Mouse (Mus musculus) myocyte (in vitro differentiated cells): Measurements from ENCODE around the gene Ghrl. TPM values are rescaled to one million over a fixed set of nuclear protein-coding genes. Genes with fewer than 3 reads are reported as not detected.

ENCODE experiments used
- H3K27me3 ChIP-seq: one replicate; pipeline ENCODE4 v1.6.1; 2011; ENCODE audit not compliant: control insufficient read depth, insufficient read depth, insufficient read length
- H3K36me3 ChIP-seq: one replicate; pipeline ENCODE4 v1.6.1; 2011; ENCODE audit not compliant: control insufficient read depth, insufficient read depth
- H3K4me2 ChIP-seq: one replicate; pipeline ENCODE4 v1.6.1; 2011; ENCODE audit warnings: low read depth, control low read depth
- H3K4me3 ChIP-seq: one replicate; pipeline ENCODE4 v1.5.1; 2011; ENCODE audit warnings: mild to moderate bottlenecking, control low read depth, moderate library complexity
- H3K79me2 ChIP-seq: one replicate; pipeline ENCODE4 v1.6.1; 2011; ENCODE audit not compliant: control insufficient read depth, insufficient read depth
- H3ac ChIP-seq: one replicate; pipeline ENCODE4 v1.6.1; 2011; ENCODE audit not compliant: control insufficient read depth, insufficient read length
- CEBPB ChIP-seq: IDR thresholded peaks from 2 replicates; pipeline ENCODE4 v1.6.1; 2011; ENCODE audit warnings: mild to moderate bottlenecking, moderate library complexity; ENCODE audit not compliant: poor library complexity, insufficient read depth, severe bottlenecking
- E2F4 ChIP-seq: IDR thresholded peaks from one replicate; pipeline ENCODE4 v1.6.1; 2011; ENCODE audit warnings: mild to moderate bottlenecking, control low read depth, moderate library complexity; ENCODE audit not compliant: insufficient read depth
- MAX ChIP-seq: IDR thresholded peaks from one replicate; pipeline ENCODE4 v1.6.1; 2011; ENCODE audit warnings: low read depth, mild to moderate bottlenecking, control low read depth
- MYOD1 ChIP-seq, 3 experiments: IDR thresholded peaks; one replicate each; pipeline ENCODE4 v1.6.1; 2011; ENCODE audit warnings: control low read depth in 2 of 3, low read depth in 2 of 3, mild to moderate bottlenecking in 2 of 3, moderate library complexity in 1 of 3; ENCODE audit not compliant: insufficient read length in 2 of 3, control insufficient read depth in 1 of 3
- MYOG ChIP-seq, 3 experiments: IDR thresholded peaks; one replicate each; pipeline ENCODE4 v1.6.1; 2011; ENCODE audit warnings: control low read depth in 2 of 3, low read depth in 2 of 3, mild to moderate bottlenecking in 2 of 3; ENCODE audit not compliant: insufficient read length in 2 of 3, control insufficient read depth in 1 of 3, insufficient read depth in 1 of 3
- POLR2A ChIP-seq: IDR thresholded peaks from one replicate; pipeline ENCODE4 v1.6.1; 2011; ENCODE audit warnings: low read depth, mild to moderate bottlenecking, control low read depth, moderate library complexity; ENCODE audit not compliant: insufficient read length
- POLR2AphosphoS2 ChIP-seq: IDR thresholded peaks from one replicate; pipeline ENCODE4 v1.6.1; 2011; ENCODE audit warnings: low read depth, control low read depth; ENCODE audit not compliant: insufficient read length
- REST ChIP-seq: IDR thresholded peaks from one replicate; pipeline ENCODE4 v1.6.1; 2011; ENCODE audit warnings: mild to moderate bottlenecking, control low read depth, moderate library complexity; ENCODE audit not compliant: insufficient read depth, insufficient read length
- SRF ChIP-seq: IDR thresholded peaks from one replicate; pipeline ENCODE4 v1.6.1; 2011; ENCODE audit warnings: low read depth; ENCODE audit not compliant: control insufficient read depth, insufficient read length
- TCF12 ChIP-seq: IDR thresholded peaks from one replicate; pipeline ENCODE4 v1.6.1; 2011; ENCODE audit warnings: mild to moderate bottlenecking, control low read depth; ENCODE audit not compliant: poor library complexity, insufficient read depth, severe bottlenecking
- TCF3 ChIP-seq: IDR thresholded peaks from one replicate; pipeline ENCODE4 v1.6.1; 2011; ENCODE audit warnings: low read depth, control low read depth; ENCODE audit not compliant: insufficient read length
- USF1 ChIP-seq: IDR thresholded peaks from one replicate; pipeline ENCODE4 v1.6.1; 2011; ENCODE audit warnings: low read depth, mild to moderate bottlenecking, control low read depth, moderate library complexity
- polyA plus RNA-seq: library from polyadenylated mRNA; unstranded; fragments of >200 nt; fragmentation: generic; extraction: Trizol; gene quantifications from one replicate; pipeline ENCODE4 v1.2.1, GENCODE M21; 2012; ENCODE audit warnings: missing spikeins

The Ghrl gene
- polyA plus RNA-seq, 1 experiment: 0.35 TPM

DNA sequence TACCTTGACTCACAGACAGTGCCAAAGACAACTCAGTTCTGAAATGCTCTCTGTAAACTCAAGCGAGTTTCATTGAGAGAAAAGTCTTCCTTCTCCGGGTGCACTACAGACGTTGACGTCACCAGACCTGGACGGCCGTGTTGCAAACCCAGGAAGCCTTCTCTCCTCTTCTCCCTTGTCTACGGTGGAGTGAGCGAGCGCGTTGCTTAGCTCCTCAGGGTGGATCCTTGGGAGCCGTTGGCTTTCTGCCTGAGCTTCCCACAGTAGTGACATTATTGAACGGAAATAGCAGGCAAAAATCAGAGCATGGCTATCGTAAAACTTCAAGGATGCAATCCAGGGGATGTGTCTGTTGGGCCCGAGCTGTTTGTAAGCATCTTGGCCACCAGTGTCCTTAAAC lies 27.6 kb upstream of the Ghrl start:
- H3ac ChIP-seq: no peak overlapping the region
- H3K36me3 ChIP-seq: no peaks in the 10 kb centered on the region
- peaks cover 85% of the 10 kb centered on the region for H3K27me3 ChIP-seq
- TF ChIP-seq MYOG (IDR thresholded peaks at IDR 0.05; ENCODE audit: control insufficient read depth in 1 of 3, insufficient read depth in 1 of 3, insufficient read length in 2 of 3, low read depth in 2 of 3) (no peak), REST (no peak), TCF3 (no peak), E2F4 (no peak), CEBPB (no peak), MAX (no peak), SRF (no peak), MYOD1 (IDR thresholded peaks at IDR 0.05; ENCODE audit: control insufficient read depth in 1 of 3, insufficient read length in 2 of 3, low read depth in 2 of 3) (no peak), POLR2A (no peak), TCF12 (no peak), USF1 (no peak), POLR2AphosphoS2 (no peak)
- no peak overlapping the region for H3K4me2 ChIP-seq
- H3K4me3 ChIP-seq: no peak overlapping the region
- no peaks in the 10 kb centered on the region for H3K79me2 ChIP-seq

DNA sequence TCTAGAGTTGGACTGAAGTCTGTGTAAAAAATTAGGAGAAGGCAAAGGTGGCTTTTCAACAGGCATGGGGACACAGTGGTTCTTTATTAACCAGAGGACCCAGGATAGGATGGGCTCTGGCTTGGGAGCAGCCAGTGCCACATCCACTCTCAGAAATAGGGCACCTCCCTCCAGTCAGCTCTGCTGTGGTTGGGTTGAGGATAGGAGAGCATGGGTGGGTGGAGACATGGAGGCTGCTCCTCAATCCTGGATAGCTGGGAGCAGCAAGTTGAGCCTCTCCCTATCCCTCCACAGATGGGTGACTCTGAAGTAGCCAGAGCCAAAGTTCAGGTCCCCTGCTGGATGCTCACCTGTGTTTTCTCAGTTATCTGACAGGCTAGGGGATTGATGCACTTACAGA lies 25.4 kb upstream of the Ghrl start:
- peaks cover 63% of the 10 kb centered on the region for H3K27me3 ChIP-seq
- H3ac ChIP-seq: no peak overlapping the region
- no peak for TF ChIP-seq TCF3
- TF ChIP-seq REST: no peak
- no peak for TF ChIP-seq MYOD1 (IDR thresholded peaks at IDR 0.05; ENCODE audit: control insufficient read depth in 1 of 3, insufficient read length in 2 of 3, low read depth in 2 of 3)
- no peak for TF ChIP-seq POLR2A
- TF ChIP-seq TCF12: no peak
- H3K4me2 ChIP-seq: no peak overlapping the region
- peaks cover 3% of the 10 kb centered on the region for H3K79me2 ChIP-seq
- no peaks in the 10 kb centered on the region for H3K36me3 ChIP-seq
- H3K4me3 ChIP-seq: no peak overlapping the region

DNA sequence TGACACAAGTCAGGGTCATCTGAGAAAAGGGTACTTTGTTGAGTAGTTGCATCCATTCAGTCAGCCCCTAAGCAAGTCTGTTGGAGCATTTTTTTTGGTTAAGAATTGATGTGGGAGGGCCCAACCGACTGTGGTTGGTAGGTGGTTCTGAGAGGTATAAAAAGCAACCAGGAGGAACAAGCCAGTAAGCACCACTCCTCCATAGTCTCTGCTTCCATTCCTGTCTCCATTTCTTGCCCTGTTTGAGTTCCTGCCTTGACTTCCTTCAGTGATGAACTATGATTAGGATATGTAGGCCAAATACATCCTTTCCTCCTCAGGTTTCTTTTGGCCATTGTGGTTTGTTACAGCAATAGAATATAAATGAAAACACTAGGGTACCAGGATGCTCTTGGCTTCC lies 23.4 kb upstream of the Ghrl start:
- TF ChIP-seq MAX: no peak
- no peak for TF ChIP-seq MYOG (IDR thresholded peaks at IDR 0.05; ENCODE audit: control insufficient read depth in 1 of 3, insufficient read depth in 1 of 3, insufficient read length in 2 of 3, low read depth in 2 of 3)
- TF ChIP-seq POLR2AphosphoS2: no peak
- no peak for TF ChIP-seq MYOD1 (IDR thresholded peaks at IDR 0.05; ENCODE audit: control insufficient read depth in 1 of 3, insufficient read length in 2 of 3, low read depth in 2 of 3)
- TF ChIP-seq REST: no peak
- no peak for TF ChIP-seq CEBPB
- TF ChIP-seq USF1: no peak
- TF ChIP-seq TCF12: no peak
- no peak for TF ChIP-seq SRF
- TF ChIP-seq POLR2A: no peak
- TF ChIP-seq TCF3: no peak
- no peak for TF ChIP-seq E2F4
- Histone ChIP-seq H3K79me2 (peaks cover 23% of the 10 kb centered on the region), H3K4me3 (no peak overlapping the region), H3K4me2 (no peak overlapping the region), H3ac (no peak overlapping the region), H3K27me3 (peaks cover 43% of the 10 kb centered on the region), H3K36me3 (no peaks in the 10 kb centered on the region)

DNA sequence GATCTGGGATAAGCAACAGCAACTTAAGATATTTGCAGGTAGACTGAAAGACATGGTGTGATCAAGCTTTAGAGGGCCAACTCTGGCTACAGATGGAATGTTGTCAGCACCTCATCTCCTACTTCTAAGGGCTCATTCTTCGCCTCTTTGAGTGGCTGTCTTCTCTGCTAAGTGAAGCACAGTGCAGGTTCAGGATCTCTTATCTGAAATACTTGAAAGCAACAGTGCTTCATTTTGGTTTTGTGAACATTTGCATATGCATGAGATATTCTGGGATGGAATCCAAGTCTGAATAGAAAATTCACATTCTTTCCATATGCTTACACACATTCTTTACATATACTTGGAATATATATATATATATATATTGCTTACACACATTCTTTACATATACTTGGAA lies 22.6 kb upstream of the Ghrl start:
- H3K79me2 ChIP-seq: peaks cover 31% of the 10 kb centered on the region
- no peak for TF ChIP-seq TCF12
- H3K4me2 ChIP-seq: no peak overlapping the region
- H3ac ChIP-seq: no peak overlapping the region
- peaks cover 37% of the 10 kb centered on the region for H3K27me3 ChIP-seq
- no peak overlapping the region for H3K4me3 ChIP-seq
- no peaks in the 10 kb centered on the region for H3K36me3 ChIP-seq

DNA sequence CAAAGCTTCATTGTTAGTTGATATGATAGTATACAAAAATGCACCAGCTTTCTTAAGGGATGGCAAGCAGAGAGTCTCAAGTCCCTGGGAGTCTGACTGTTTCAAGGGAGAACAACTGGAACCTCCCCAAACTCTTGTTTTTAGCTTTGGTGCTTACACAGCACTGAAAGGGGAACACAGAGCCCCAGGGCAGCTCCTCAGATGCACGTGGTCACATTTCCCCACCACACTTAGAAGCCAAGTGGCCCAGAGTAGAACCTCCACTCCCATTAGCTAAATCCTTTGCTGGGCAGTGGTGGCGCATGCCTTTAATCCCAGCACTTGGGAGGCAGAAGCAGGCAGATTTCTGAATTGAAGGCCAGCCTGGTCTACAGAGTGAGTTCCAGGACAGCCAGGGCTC lies 21.7 kb upstream of the Ghrl start:
- TF ChIP-seq CEBPB (no peak), POLR2A (no peak), TCF12 (no peak), TCF3 (no peak), USF1 (no peak)
- H3ac ChIP-seq: no peak overlapping the region
- H3K27me3 ChIP-seq: peaks cover 30% of the 10 kb centered on the region
- no peak overlapping the region for H3K4me3 ChIP-seq
- H3K79me2 ChIP-seq: peaks cover 39% of the 10 kb centered on the region
- no peak overlapping the region for H3K4me2 ChIP-seq
- peaks cover 5% of the 10 kb centered on the region for H3K36me3 ChIP-seq
